ENCODE assay signal across 8 mouse cellular contexts in genomic region chr2:133305936-133306335, GRCm38 (mm10).
DNase-seq lines count a peak whose midpoint lies in the region; ATAC-seq and TF ChIP-seq lines count a peak whose summit lies in the region.

No protein-coding gene starts in this region.

- H3K9ac ChIP-seq in heart, embryonic 13.5 days: no peak overlapping the region
- H3K9ac ChIP-seq in midbrain, postnatal 0 days (replicated peaks; ENCODE audit: low read length, poor library complexity, severe bottlenecking): no peak overlapping the region
- no peak overlapping the region for H3K9ac ChIP-seq in midbrain, embryonic 14.5 days (replicated peaks; ENCODE audit: low read length)

- H3K9me3 ChIP-seq in heart, embryonic 13.5 days: no peaks in the 10 kb centered on the region
- H3K9me3 ChIP-seq in midbrain, postnatal 0 days (ENCODE audit: low read length): no peaks in the 10 kb centered on the region
- no peaks in the 10 kb centered on the region for H3K9me3 ChIP-seq in midbrain, embryonic 14.5 days (ENCODE audit: control insufficient read depth, low read length)

- ATAC-seq in heart, embryonic 13.5 days (ENCODE audit: extremely low read depth, insufficient number of reproducible peaks, low FRiP score, low TSS enrichment): no peak
- no peak for ATAC-seq in midbrain, postnatal 0 days (ENCODE audit: low FRiP score)
- ATAC-seq in midbrain, embryonic 14.5 days (ENCODE audit: low FRiP score, low TSS enrichment): no peak

- no peak for TF ChIP-seq CTCF in midbrain, postnatal 0 days (IDR thresholded peaks at IDR 0.05)

- no peak overlapping the region for H3K4me3 ChIP-seq in heart, embryonic 13.5 days
- H3K4me3 ChIP-seq in midbrain, postnatal 0 days (ENCODE audit: low read depth, low read length): no peak overlapping the region
- no peak overlapping the region for H3K4me3 ChIP-seq in midbrain, embryonic 14.5 days (replicated peaks; ENCODE audit: low read depth, low read length)

- H3K27me3 ChIP-seq in heart, embryonic 13.5 days (replicated peaks): no peaks in the 10 kb centered on the region
- H3K27me3 ChIP-seq in midbrain, postnatal 0 days (ENCODE audit: insufficient read depth, low read length): no peaks in the 10 kb centered on the region
- H3K27me3 ChIP-seq in midbrain, embryonic 14.5 days (ENCODE audit: control insufficient read depth, insufficient read depth, low read length): no peaks in the 10 kb centered on the region

- DNase-seq in heart, postnatal 25 days (ENCODE audit: low spot score): no peak
- peak; percentile 33 for DNase-seq in midbrain, postnatal 0 days (ENCODE audit: low spot score)
- DNase-seq in midbrain, embryonic 14.5 days: no peak
- peak; percentile 5 to 31 for DNase-seq in layer of hippocampus, adult 18-20 months (ENCODE audit: low spot score in 2 of 2)
- peak; percentile 29 for DNase-seq in right cerebral cortex, postnatal 4 days
- no peak for DNase-seq in spleen, postnatal 10 days (ENCODE audit: low spot score in 2 of 2)
- no peak for DNase-seq in spleen, postnatal 4 days (ENCODE audit: low spot score in 2 of 2)

- H3K36me3 ChIP-seq in heart, embryonic 13.5 days: no peaks in the 10 kb centered on the region
- H3K36me3 ChIP-seq in midbrain, postnatal 0 days (ENCODE audit: insufficient read depth, low read length): no peaks in the 10 kb centered on the region
- H3K36me3 ChIP-seq in midbrain, embryonic 14.5 days (ENCODE audit: control insufficient read depth, insufficient read depth, low read length): no peaks in the 10 kb centered on the region

- intact Hi-C loops in heart, postnatal 25 days (cut with DNase I): no loop called here

- peaks cover 20% of the 10 kb centered on the region for H3K4me1 ChIP-seq in heart, embryonic 13.5 days
- H3K4me1 ChIP-seq in midbrain, postnatal 0 days (ENCODE audit: insufficient read depth, low read length): no peaks in the 10 kb centered on the region
- no peaks in the 10 kb centered on the region for H3K4me1 ChIP-seq in midbrain, embryonic 14.5 days (ENCODE audit: control insufficient read depth, insufficient read depth, low read length)

- 19% methylated on average over 3 of the region's 3 CpGs for WGBS in heart, embryonic 13.5 days
- WGBS in midbrain, postnatal 0 days: 62% methylated on average over 3 of the region's 3 CpGs
- 77% methylated on average over 3 of the region's 3 CpGs for WGBS in midbrain, embryonic 14.5 days

- H3K4me2 ChIP-seq in heart, embryonic 13.5 days: peak overlapping the region; percentile 15; the same call in 1 of the 2 replicates
- no peak overlapping the region for H3K4me2 ChIP-seq in midbrain, postnatal 0 days (ENCODE audit: low read depth, low read length, poor library complexity, severe bottlenecking)
- no peak overlapping the region for H3K4me2 ChIP-seq in midbrain, embryonic 14.5 days (ENCODE audit: low read length)

- H3K27ac ChIP-seq in heart, embryonic 13.5 days (replicated peaks): peak overlapping the region; percentile 54; the same call in 1 of the 2 replicates
- no peak overlapping the region for H3K27ac ChIP-seq in midbrain, postnatal 0 days (ENCODE audit: low read depth, low read length)
- H3K27ac ChIP-seq in midbrain, embryonic 14.5 days (replicated peaks; ENCODE audit: low read depth, low read length): no peak overlapping the region

Comparison
In these comparisons a context has a peak if more than half of its experiments do, and no peak if none do; other contexts are left out.
1. DNase-seq: peak in midbrain, postnatal 0 days (single experiment), layer of hippocampus, adult 18-20 months (2 of 2) and right cerebral cortex, postnatal 4 days (single experiment); none in heart, postnatal 25 days (single experiment), midbrain, embryonic 14.5 days (single experiment), spleen, postnatal 10 days (0 of 2) and spleen, postnatal 4 days (0 of 2).